ENCODE assay signal across 18 mouse cellular contexts in genomic region chr14:122426529-122427203, GRCm38 (mm10). TPM values are rescaled to one million over a fixed set of nuclear protein-coding genes. Genes with fewer than 3 reads are reported as not detected.
A peak's percentile ranks its signal among the peaks of the same experiment; 100 is the strongest.
DNase-seq lines count a peak whose midpoint lies in the region; ATAC-seq and TF ChIP-seq lines count a peak whose summit lies in the region.
"Had no signal": no experiment of that assay in that cellular context is flagged by ENCODE, and none has a peak within 500 bp of the region (broad histone marks: within the 10 kb centered on the region; RNA-seq: fewer than 3 reads in every experiment).

No protein-coding gene starts in this region.

- no peak for TF ChIP-seq CTCF in forebrain, postnatal 0 days (IDR thresholded peaks at IDR 0.05; ENCODE audit: low read depth)

- no peak overlapping the region; the same call in 1 of the 2 replicates for H3K4me2 ChIP-seq in forebrain, embryonic 12.5 days
- H3K4me2 ChIP-seq in forebrain, postnatal 0 days (ENCODE audit: low read depth): no peak overlapping the region
- H3K4me2 ChIP-seq in neural tube, embryonic 12.5 days (replicated peaks): 0 out of 2 replicates have a peak overlapping the region, but pooled peaks have one; percentile 12
- no peak overlapping the region for H3K4me2 ChIP-seq in hindbrain, embryonic 16.5 days (ENCODE audit: low read length)
- H3K4me2 ChIP-seq in neural tube, embryonic 14.5 days (ENCODE audit: low read depth, low read length): no peak overlapping the region
- H3K4me2 ChIP-seq: limb, embryonic 15.5 days had no signal

- H3K9ac ChIP-seq in forebrain, embryonic 12.5 days: no peak overlapping the region
- no peak overlapping the region for H3K9ac ChIP-seq in forebrain, postnatal 0 days
- no peak overlapping the region for H3K9ac ChIP-seq in neural tube, embryonic 12.5 days
- H3K9ac ChIP-seq in hindbrain, embryonic 16.5 days (ENCODE audit: low read depth, low read length): no peak overlapping the region
- H3K9ac ChIP-seq in neural tube, embryonic 14.5 days (replicated peaks; ENCODE audit: low read depth, low read length): no peak overlapping the region
- H3K9ac ChIP-seq: limb, embryonic 15.5 days had no signal

- H3K4me1 ChIP-seq in forebrain, embryonic 12.5 days: peaks cover 14% of the 10 kb centered on the region
- H3K4me1 ChIP-seq in forebrain, postnatal 0 days (ENCODE audit: insufficient read depth): no peaks in the 10 kb centered on the region
- peaks cover 21% of the 10 kb centered on the region for H3K4me1 ChIP-seq in neural tube, embryonic 12.5 days
- peaks cover 2% of the 10 kb centered on the region; the same call in 1 of the 2 replicates for H3K4me1 ChIP-seq in hindbrain, embryonic 16.5 days (ENCODE audit: control insufficient read depth, insufficient read depth, low read depth, low read length)
- H3K4me1 ChIP-seq in neural tube, embryonic 14.5 days (ENCODE audit: control insufficient read depth, insufficient read depth, low read length): peaks cover 4% of the 10 kb centered on the region; the same call in 1 of the 2 replicates
- no peaks in the 10 kb centered on the region for H3K4me1 ChIP-seq in heart, embryonic 10.5 days

- 56% methylated on average over 10 of the region's 10 CpGs for WGBS in forebrain, embryonic 12.5 days
- WGBS in forebrain, postnatal 0 days: 57% methylated on average over 10 of the region's 10 CpGs
- WGBS in neural tube, embryonic 12.5 days: 47% methylated on average over 10 of the region's 10 CpGs
- 50% methylated on average over 10 of the region's 10 CpGs for WGBS in hindbrain, embryonic 16.5 days
- 49% methylated on average over 10 of the region's 10 CpGs for WGBS in neural tube, embryonic 14.5 days
- 57% methylated on average over 10 of the region's 10 CpGs for WGBS in heart, embryonic 10.5 days

- no peak overlapping the region for H3K4me3 ChIP-seq in forebrain, embryonic 12.5 days (replicated peaks)
- H3K4me3 ChIP-seq in forebrain, postnatal 0 days (ENCODE audit: low read depth, low read length): no peak overlapping the region
- H3K4me3 ChIP-seq in neural tube, embryonic 12.5 days: no peak overlapping the region
- H3K4me3 ChIP-seq in hindbrain, embryonic 16.5 days (ENCODE audit: low read length): no peak overlapping the region
- no peak overlapping the region for H3K4me3 ChIP-seq in neural tube, embryonic 14.5 days (ENCODE audit: low read depth, low read length)
- H3K4me3 ChIP-seq in heart, embryonic 10.5 days: no peak overlapping the region
- H3K4me3 ChIP-seq: layer of hippocampus, adult 2 months; limb, embryonic 15.5 days had no signal

- peak overlapping the region; percentile 26; the same call in 1 of the 2 replicates for H3K27ac ChIP-seq in forebrain, embryonic 12.5 days
- H3K27ac ChIP-seq in forebrain, postnatal 0 days (ENCODE audit: low read depth, low read length): no peak overlapping the region
- 0 out of 2 replicates have a peak overlapping the region, but pooled peaks have one; percentile 15 for H3K27ac ChIP-seq in neural tube, embryonic 12.5 days
- H3K27ac ChIP-seq in hindbrain, embryonic 16.5 days (ENCODE audit: low read depth, low read length): no peak overlapping the region; the same call in 1 of the 2 replicates
- H3K27ac ChIP-seq in neural tube, embryonic 14.5 days (ENCODE audit: low read depth, low read length): no peak overlapping the region
- H3K27ac ChIP-seq in heart, embryonic 10.5 days: no peak overlapping the region
- H3K27ac ChIP-seq: layer of hippocampus, adult 2 months; limb, embryonic 15.5 days had no signal

- DNase-seq in forebrain, postnatal 0 days: no peak
- DNase-seq in neural tube, embryonic 10.5 days (ENCODE audit: extremely low spot score, low spot score): no peak
- no peak for DNase-seq in heart, embryonic 10.5 days (ENCODE audit: low spot score)
- no peak for DNase-seq in cerebellum, adult 11 months
- DNase-seq: adrenal gland, postnatal 36 days; cerebellum, adult 9-11 months; gastrocnemius, postnatal 14 days; heart, postnatal 14 days; kidney, adult 18-20 months; lung, adult 2 months; lung, postnatal 4 days had no signal

- no peak for ATAC-seq in forebrain, embryonic 12.5 days (ENCODE audit: low FRiP score)
- no peak for ATAC-seq in forebrain, postnatal 0 days
- ATAC-seq in neural tube, embryonic 12.5 days (ENCODE audit: low FRiP score, low read depth): peak; percentile 19; the same call in 1 of the 2 replicates
- peak; percentile 28; the same call in 1 of the 2 replicates for ATAC-seq in hindbrain, embryonic 16.5 days
- peak; percentile 32; the same call in 1 of the 2 replicates for ATAC-seq in neural tube, embryonic 14.5 days (ENCODE audit: low read depth)
- ATAC-seq: Patski had no signal

- H3K36me3 ChIP-seq in forebrain, embryonic 12.5 days (replicated peaks): no peaks in the 10 kb centered on the region
- H3K36me3 ChIP-seq in forebrain, postnatal 0 days (ENCODE audit: insufficient read depth): no peaks in the 10 kb centered on the region
- H3K36me3 ChIP-seq in neural tube, embryonic 12.5 days: no peaks in the 10 kb centered on the region
- no peaks in the 10 kb centered on the region for H3K36me3 ChIP-seq in hindbrain, embryonic 16.5 days (ENCODE audit: control insufficient read depth, insufficient read depth, low read length)
- no peaks in the 10 kb centered on the region for H3K36me3 ChIP-seq in neural tube, embryonic 14.5 days (ENCODE audit: control insufficient read depth, insufficient read depth, low read length)
- H3K36me3 ChIP-seq in heart, embryonic 10.5 days: no peaks in the 10 kb centered on the region
- H3K36me3 ChIP-seq: limb, embryonic 15.5 days had no signal

- H3K9me3 ChIP-seq in forebrain, embryonic 12.5 days: no peaks in the 10 kb centered on the region
- H3K9me3 ChIP-seq in forebrain, postnatal 0 days (ENCODE audit: low read length): no peaks in the 10 kb centered on the region
- no peaks in the 10 kb centered on the region for H3K9me3 ChIP-seq in neural tube, embryonic 12.5 days
- no peaks in the 10 kb centered on the region for H3K9me3 ChIP-seq in hindbrain, embryonic 16.5 days (ENCODE audit: control insufficient read depth, low read length)
- no peaks in the 10 kb centered on the region for H3K9me3 ChIP-seq in neural tube, embryonic 14.5 days (ENCODE audit: control insufficient read depth, low read length)
- H3K9me3 ChIP-seq in heart, embryonic 10.5 days: no peaks in the 10 kb centered on the region
- H3K9me3 ChIP-seq: limb, embryonic 15.5 days had no signal

- H3K27me3 ChIP-seq in forebrain, embryonic 12.5 days: peaks cover 8% of the 10 kb centered on the region; the same call in 1 of the 2 replicates
- H3K27me3 ChIP-seq in forebrain, postnatal 0 days (ENCODE audit: insufficient read depth, low read length): no peaks in the 10 kb centered on the region
- H3K27me3 ChIP-seq in neural tube, embryonic 12.5 days (replicated peaks): no peaks in the 10 kb centered on the region
- H3K27me3 ChIP-seq in hindbrain, embryonic 16.5 days (replicated peaks; ENCODE audit: control insufficient read depth, insufficient read depth, low read length): no peaks in the 10 kb centered on the region
- no peaks in the 10 kb centered on the region for H3K27me3 ChIP-seq in neural tube, embryonic 14.5 days (ENCODE audit: control insufficient read depth, insufficient read depth, low read length)
- peaks cover 4% of the 10 kb centered on the region; the same call in 1 of the 2 replicates for H3K27me3 ChIP-seq in heart, embryonic 10.5 days (ENCODE audit: insufficient read depth, poor library complexity, severe bottlenecking)
- H3K27me3 ChIP-seq: Patski had no signal

RNA-seq across cellular contexts. Expression of gene Gm5089, which starts 24.2 kb away (rescaled TPM):
- polyA plus RNA-seq in forebrain, embryonic 12.5 days (2016; fragmentation: Nextera tagmentation; extraction: Ambion mirVana): 1.6 and 2.1 TPM in 2 replicates
- total RNA-seq in forebrain, postnatal 0 days (2014; rRNA removed): 0.33 and 0.38 TPM in 2 replicates
- polyA plus RNA-seq in forebrain, postnatal 0 days (2015; fragmentation: Nextera tagmentation; extraction: Ambion mirVana): 0.12 TPM in 1 of 2 replicates, not detected in the other
- polyA plus RNA-seq in neural tube, embryonic 12.5 days (2016; fragmentation: Nextera tagmentation; extraction: Ambion mirVana): 1.3 TPM in 2 replicates
- 1.8 and 2.1 TPM in 2 replicates for polyA plus RNA-seq in hindbrain, embryonic 16.5 days (2015; fragmentation: Nextera tagmentation; extraction: Ambion mirVana)
- 0.27 and 0.81 TPM in 2 replicates for polyA plus RNA-seq in neural tube, embryonic 14.5 days (2014; fragmentation: Nextera tagmentation; extraction: Ambion mirVana)
- not detected in 2 replicates for polyA plus RNA-seq in heart, embryonic 10.5 days (2016; fragmentation: Nextera tagmentation; extraction: Ambion mirVana)
- total RNA-seq: adrenal gland, postnatal 36 days; gastrocnemius, postnatal 14 days; heart, postnatal 14 days had no signal
- polyA plus RNA-seq: lung, adult 2 months; Patski had no signal

RNA-seq across cellular contexts. Expression of gene Zic5, which starts 38.8 kb away (rescaled TPM):
- 18.6 and 25.8 TPM in 2 replicates for polyA plus RNA-seq in forebrain, embryonic 12.5 days (2016; fragmentation: Nextera tagmentation; extraction: Ambion mirVana)
- total RNA-seq in forebrain, postnatal 0 days (2014; rRNA removed): 13.9 and 22.8 TPM in 2 replicates
- polyA plus RNA-seq in forebrain, postnatal 0 days (2015; fragmentation: Nextera tagmentation; extraction: Ambion mirVana): 5.1 and 13.8 TPM in 2 replicates
- 11.3 and 14.3 TPM in 2 replicates for polyA plus RNA-seq in neural tube, embryonic 12.5 days (2016; fragmentation: Nextera tagmentation; extraction: Ambion mirVana)
- polyA plus RNA-seq in hindbrain, embryonic 16.5 days (2015; fragmentation: Nextera tagmentation; extraction: Ambion mirVana): 14.9 and 15.2 TPM in 2 replicates
- polyA plus RNA-seq in neural tube, embryonic 14.5 days (2014; fragmentation: Nextera tagmentation; extraction: Ambion mirVana): 7.8 and 7.9 TPM in 2 replicates
- polyA plus RNA-seq in heart, embryonic 10.5 days (2016; fragmentation: Nextera tagmentation; extraction: Ambion mirVana): 0.04 and 0.30 TPM in 2 replicates
- total RNA-seq: adrenal gland, postnatal 36 days; gastrocnemius, postnatal 14 days; heart, postnatal 14 days had no signal
- polyA plus RNA-seq: lung, adult 2 months had no signal

RNA-seq across cellular contexts. Expression of gene Zic2, which starts 48.6 kb away (rescaled TPM):
- polyA plus RNA-seq in forebrain, embryonic 12.5 days (2016; fragmentation: Nextera tagmentation; extraction: Ambion mirVana): 12.7 and 16.3 TPM in 2 replicates
- total RNA-seq in forebrain, postnatal 0 days (2014; rRNA removed): 44.9 and 105 TPM in 2 replicates
- 9.6 and 16.3 TPM in 2 replicates for polyA plus RNA-seq in forebrain, postnatal 0 days (2015; fragmentation: Nextera tagmentation; extraction: Ambion mirVana)
- polyA plus RNA-seq in neural tube, embryonic 12.5 days (2016; fragmentation: Nextera tagmentation; extraction: Ambion mirVana): 11.6 and 13.4 TPM in 2 replicates
- 7.3 and 7.8 TPM in 2 replicates for polyA plus RNA-seq in hindbrain, embryonic 16.5 days (2015; fragmentation: Nextera tagmentation; extraction: Ambion mirVana)
- 6.5 and 9.4 TPM in 2 replicates for polyA plus RNA-seq in neural tube, embryonic 14.5 days (2014; fragmentation: Nextera tagmentation; extraction: Ambion mirVana)
- polyA plus RNA-seq in heart, embryonic 10.5 days (2016; fragmentation: Nextera tagmentation; extraction: Ambion mirVana): 0.11 TPM in 1 of 2 replicates, not detected in the other
- total RNA-seq: gastrocnemius, postnatal 14 days had no signal
- polyA plus RNA-seq: lung, adult 2 months had no signal

Comparison
In these comparisons a context has a peak if more than half of its experiments do, and no peak if none do; other contexts are left out.
1. H3K27ac ChIP-seq: peak in forebrain, embryonic 12.5 days (single experiment) and neural tube, embryonic 12.5 days (single experiment); none in forebrain, postnatal 0 days (single experiment), hindbrain, embryonic 16.5 days (single experiment), neural tube, embryonic 14.5 days (single experiment) and heart, embryonic 10.5 days (single experiment).
2. ATAC-seq: peak in neural tube, embryonic 12.5 days (single experiment), hindbrain, embryonic 16.5 days (single experiment) and neural tube, embryonic 14.5 days (single experiment); none in forebrain, embryonic 12.5 days (single experiment) and forebrain, postnatal 0 days (single experiment).